Mouse (Mus musculus) macrophage (primary cell): ENCODE measurements around the gene Ddr1. TPM values are rescaled to one million over a fixed set of nuclear protein-coding genes. Genes with fewer than 3 reads are reported as not detected.
"Not testable (repeated sequence)": the region's sequence is repeated elsewhere in the genome, so short reads cannot be mapped to it uniquely, and the experiment has no call there.

Experiments used
- H3K27ac ChIP-seq: fragments of 350-480 bp; formaldehyde crosslinking; 2 replicates; pipeline ENCODE4 v1.9.0; 2021
- H3K36me3 ChIP-seq: fragments of 350-480 bp; formaldehyde crosslinking; 2 replicates; pipeline ENCODE4 v1.9.0; 2021; ENCODE audit errors: inconsistent target
- H3K4me3 ChIP-seq: fragments of 350-480 bp; formaldehyde crosslinking; 2 replicates; pipeline ENCODE4 v1.9.0; 2021; ENCODE audit errors: inconsistent target
- H3K79me2 ChIP-seq: fragments of 350-480 bp; formaldehyde crosslinking; 2 replicates; pipeline ENCODE4 v1.9.0; 2021; ENCODE audit errors: inconsistent target
- WGBS: methylation state at CpG from one replicate; pipeline ENCODE4 v1.1.7; 2026; ENCODE audit warnings: inconsistent platforms; ENCODE audit not compliant: missing documents; 5-methylcytosine and 5-hydroxymethylcytosine counted together
- polyA plus RNA-seq: library from polyadenylated mRNA; stranded (reverse); fragments of 250-400 nt; gene quantifications from 3 replicates; pipeline ENCODE4 v1.2.4, GENCODE M21; 2018; ENCODE audit warnings: inconsistent platforms

Gene Ddr1
- polyA plus RNA-seq, 1 experiment from 2014 or later, result 0.27 TPM

DNA sequence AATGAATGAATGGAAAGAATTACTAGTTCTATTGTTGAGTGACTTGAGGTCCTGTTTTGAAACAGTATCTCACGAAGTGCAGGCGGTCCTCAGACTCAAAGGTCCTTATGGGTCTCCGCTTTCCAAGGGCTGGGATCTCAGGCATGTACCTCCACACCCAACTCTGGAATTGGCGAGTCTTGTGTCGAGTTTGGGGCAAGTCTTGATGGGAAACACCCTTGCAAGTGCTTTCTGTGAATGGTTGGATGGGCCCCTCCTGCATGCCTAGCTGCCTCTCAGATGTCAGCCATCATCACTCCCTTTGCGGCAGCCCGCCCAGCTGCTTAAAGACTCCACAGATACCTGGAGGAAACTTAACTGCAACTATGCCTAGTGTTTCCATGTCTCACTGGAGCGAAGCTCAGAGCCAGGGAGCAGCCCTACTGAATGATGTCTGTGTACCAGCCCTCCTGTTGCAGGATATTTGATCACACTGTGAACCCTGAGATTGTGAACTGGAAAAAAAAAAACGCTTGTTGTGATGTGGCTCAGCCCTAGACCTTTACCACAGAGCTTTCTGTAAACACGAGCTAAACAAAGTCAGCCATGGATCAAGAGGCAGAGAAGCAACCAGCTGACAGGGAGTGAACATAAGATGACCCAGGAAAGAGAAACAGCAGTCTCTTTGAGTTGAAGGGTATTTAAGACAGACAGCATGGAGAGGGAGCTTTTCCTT, 27.2 kb upstream of the Ddr1 start:
- Histone ChIP-seq H3K79me2 (no peaks in the 10 kb centered on the region), H3K36me3 (no peaks in the 10 kb centered on the region), H3K4me3 (no peak overlapping the region), H3K27ac (no peak overlapping the region)
- WGBS, result 86% methylated on average over 10 of the region's 10 CpGs

DNA sequence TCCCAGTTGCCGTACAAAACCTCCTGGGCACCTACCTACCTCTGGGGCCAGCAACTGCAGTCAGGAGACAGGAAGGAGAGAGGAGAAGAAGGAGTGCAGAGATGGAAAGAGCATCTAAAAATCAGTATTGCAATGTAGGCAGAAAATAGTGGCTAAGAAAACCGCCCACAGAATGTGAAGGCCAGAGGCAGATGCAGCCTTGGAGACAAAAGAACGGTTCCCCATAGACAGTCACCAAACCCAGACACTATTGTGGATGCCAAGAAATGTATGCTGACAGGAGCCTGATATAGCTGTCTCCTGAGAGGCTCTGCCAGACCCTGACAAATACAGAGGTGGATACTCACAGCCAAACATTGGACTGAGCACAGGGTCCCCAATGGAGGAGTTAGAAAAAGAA, 25.7 kb upstream of the Ddr1 start:
- not testable (repeated sequence) for H3K4me3 ChIP-seq, H3K79me2 ChIP-seq, H3K36me3 ChIP-seq, H3K27ac ChIP-seq
- 90% methylated on average over 3 of the region's 3 CpGs for WGBS

DNA sequence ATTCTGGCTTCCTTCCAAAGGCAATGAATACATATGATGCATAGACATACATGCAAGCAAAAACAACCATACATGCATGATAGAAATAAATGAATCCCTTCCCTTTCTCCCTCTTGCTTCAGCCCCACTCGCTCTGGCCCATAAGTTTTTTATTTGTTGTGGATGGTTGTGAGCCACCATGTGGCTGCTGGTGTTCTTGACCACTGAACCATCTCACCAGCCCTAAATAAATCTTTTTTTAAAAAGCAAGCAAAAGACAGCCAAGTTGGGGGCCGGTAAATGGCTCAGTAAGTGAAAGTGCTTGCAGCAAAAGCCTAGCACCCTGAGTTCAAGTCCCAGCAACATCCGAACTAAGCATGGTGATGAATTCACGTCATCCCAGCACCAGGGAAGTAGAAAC, 24.4 kb upstream of the Ddr1 start:
- H3K36me3 ChIP-seq, result no peaks in the 10 kb centered on the region
- H3K4me3 ChIP-seq, result no peak overlapping the region
- 80% methylated on average over 4 of the region's 4 CpGs for WGBS
- H3K27ac ChIP-seq, result no peak overlapping the region
- H3K79me2 ChIP-seq, result no peaks in the 10 kb centered on the region

- Histone ChIP-seq H3K36me3 (no peaks in the 10 kb centered on the region), H3K27ac (no peak overlapping the region), H3K4me3 (no peak overlapping the region), H3K79me2 (no peaks in the 10 kb centered on the region)
- 94% methylated on average over 10 of the region's 10 CpGs for WGBS
Observed at GRCm38 (mm10) chr17:35727471-35728205, 23.2 kb upstream of the Ddr1 start.

DNA sequence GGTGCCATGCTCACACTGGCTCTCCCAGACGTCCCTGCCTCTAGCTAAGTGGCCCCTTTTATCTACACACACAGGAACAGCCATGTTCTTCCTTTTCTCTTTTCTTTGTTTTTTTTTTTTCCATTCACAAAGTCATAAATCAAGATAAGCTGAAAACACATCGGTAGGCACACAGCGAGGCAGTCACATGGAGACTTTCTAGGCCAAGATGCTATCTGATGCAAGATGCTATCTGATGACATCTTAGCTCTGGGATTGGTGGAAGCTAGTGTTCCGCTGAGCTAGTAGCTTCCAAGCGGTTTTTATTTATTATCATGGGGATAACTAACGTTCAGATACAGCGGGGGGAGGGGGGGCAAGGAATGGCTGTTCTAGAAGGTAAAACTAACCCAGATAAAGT, 22.6 kb upstream of the Ddr1 start:
- Histone ChIP-seq H3K36me3 (no peaks in the 10 kb centered on the region), H3K4me3 (no peak overlapping the region)
- 61% methylated on average over 7 of the region's 7 CpGs for WGBS

GRCm38 (mm10) chr17:35725286-35726232, 21.1 kb upstream of the Ddr1 start:
- Histone ChIP-seq H3K79me2 (no peaks in the 10 kb centered on the region), H3K36me3 (no peaks in the 10 kb centered on the region), H3K27ac (no peak overlapping the region), H3K4me3 (no peak overlapping the region)
- 31% methylated on average over 21 of the region's 21 CpGs for WGBS

More for the DNA sequence above, 22.6 kb upstream of the Ddr1 start:
- no peak overlapping the region for H3K27ac ChIP-seq
- no peaks in the 10 kb centered on the region for H3K79me2 ChIP-seq

DNA sequence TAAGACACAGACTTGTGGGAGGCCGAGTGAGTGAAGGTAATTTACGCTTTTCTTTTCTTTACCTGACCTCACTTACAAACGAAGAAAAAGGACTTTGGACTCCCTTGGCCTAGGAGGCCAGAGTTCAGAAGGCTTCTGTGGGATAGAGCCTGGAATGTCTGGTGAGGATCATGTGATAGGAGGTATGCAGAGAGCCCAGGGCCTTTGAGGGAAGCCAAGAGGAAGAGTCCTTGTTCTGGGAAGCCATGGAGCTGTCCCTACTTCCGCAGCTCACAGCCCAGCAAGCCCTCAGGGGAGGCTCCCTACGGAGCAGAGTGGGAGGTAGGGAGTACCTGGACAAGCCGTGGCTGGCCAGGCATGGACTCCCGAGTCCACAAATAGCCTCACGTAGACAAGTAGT, 17.3 kb upstream of the Ddr1 start:
- 81% methylated on average over 8 of the region's 8 CpGs for WGBS
- Histone ChIP-seq H3K27ac (no peak overlapping the region), H3K79me2 (no peaks in the 10 kb centered on the region), H3K36me3 (no peaks in the 10 kb centered on the region), H3K4me3 (no peak overlapping the region)

- H3K79me2 ChIP-seq, result no peaks in the 10 kb centered on the region
- no peaks in the 10 kb centered on the region for H3K36me3 ChIP-seq
- H3K27ac ChIP-seq, result no peak overlapping the region
- no peak overlapping the region for H3K4me3 ChIP-seq
- WGBS, result 62% methylated on average over 9 of the region's 11 CpGs
Observed at GRCm38 (mm10) chr17:35720340-35720727, 15.9 kb upstream of the Ddr1 start.

DNA sequence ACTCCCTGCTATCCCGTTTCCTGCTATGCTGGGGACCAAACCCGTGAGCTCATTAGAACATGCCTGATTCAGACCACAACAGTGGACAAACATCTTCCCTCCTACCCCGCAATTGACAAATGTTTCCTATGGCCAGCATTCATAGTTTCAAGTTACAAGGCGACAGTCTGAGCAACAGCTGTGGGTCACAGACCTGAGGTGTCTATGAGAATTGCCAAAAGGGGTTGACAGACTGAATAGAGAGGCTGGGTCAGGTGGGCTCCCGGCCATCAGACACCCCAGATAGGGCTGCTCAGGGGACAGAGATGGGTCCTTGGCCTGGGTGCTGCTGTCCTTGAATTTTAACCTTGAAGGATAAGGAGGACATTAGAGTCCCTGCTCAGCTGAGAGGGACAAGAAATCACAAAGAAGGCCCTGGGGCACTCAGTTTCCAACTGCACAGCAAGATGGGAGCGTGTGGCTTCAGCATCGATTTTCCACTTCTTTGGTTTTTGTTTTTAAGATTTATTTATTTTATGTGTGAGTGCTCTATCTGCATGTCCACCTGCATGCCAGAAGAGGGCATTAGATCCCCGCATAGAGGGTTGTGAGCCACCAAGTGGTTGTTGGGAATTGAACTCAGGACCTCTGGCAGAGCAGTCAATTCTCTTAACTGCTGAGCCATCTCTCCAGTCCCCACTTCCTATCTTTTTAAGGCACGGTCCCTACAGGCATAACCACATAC, 15.4 kb upstream of the Ddr1 start:
- Histone ChIP-seq H3K4me3 (no peak overlapping the region), H3K79me2 (no peaks in the 10 kb centered on the region), H3K36me3 (no peaks in the 10 kb centered on the region), H3K27ac (no peak overlapping the region)
- 70% methylated on average over 9 of the region's 9 CpGs for WGBS

- Histone ChIP-seq H3K4me3 (no peak overlapping the region), H3K27ac (no peak overlapping the region), H3K79me2 (no peaks in the 10 kb centered on the region), H3K36me3 (no peaks in the 10 kb centered on the region)
- WGBS, result 98% methylated on average over 6 of the region's 6 CpGs
Observed at GRCm38 (mm10) chr17:35717080-35717479, 12.7 kb upstream of the Ddr1 start.

GRCm38 (mm10) chr17:35716114-35716513, 11.7 kb upstream of the Ddr1 start:
- H3K79me2 ChIP-seq, result no peaks in the 10 kb centered on the region
- WGBS, result 82% methylated on average over 3 of the region's 3 CpGs
- H3K4me3 ChIP-seq, result no peak overlapping the region
- H3K36me3 ChIP-seq, result no peaks in the 10 kb centered on the region
- H3K27ac ChIP-seq, result no peak overlapping the region

- no peak overlapping the region for H3K27ac ChIP-seq
- 80% methylated on average over 8 of the region's 8 CpGs for WGBS
- H3K36me3 ChIP-seq, result no peaks in the 10 kb centered on the region
- H3K4me3 ChIP-seq, result no peak overlapping the region
- no peaks in the 10 kb centered on the region for H3K79me2 ChIP-seq
Observed at GRCm38 (mm10) chr17:35710705-35711347, 6.4 kb upstream of the Ddr1 start.

DNA sequence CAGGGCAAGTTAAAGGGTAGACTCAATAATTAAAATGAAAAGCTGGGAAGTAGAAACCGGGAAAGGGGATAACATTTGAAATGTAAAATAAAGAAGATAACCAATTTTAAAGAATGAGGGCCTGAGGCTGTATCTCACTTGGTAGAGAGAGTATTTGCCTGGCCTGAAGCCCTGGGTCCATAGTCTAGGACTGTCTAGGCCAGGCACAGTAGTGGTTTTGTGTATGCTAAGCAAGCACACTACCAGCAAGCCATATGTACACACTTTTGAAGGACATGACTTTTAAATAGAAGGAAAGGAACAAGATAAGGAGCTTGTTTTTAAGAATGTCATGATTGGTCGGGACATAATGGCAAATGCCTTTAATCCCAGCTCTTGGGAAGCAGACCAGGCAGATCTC, 4.2 kb upstream of the Ddr1 start:
- no peaks in the 10 kb centered on the region for H3K79me2 ChIP-seq
- no peak overlapping the region for H3K27ac ChIP-seq
- H3K36me3 ChIP-seq, result no peaks in the 10 kb centered on the region
- no peak overlapping the region for H3K4me3 ChIP-seq
- WGBS, result 88% methylated on average over 2 of the region's 2 CpGs

- H3K36me3 ChIP-seq, result no peaks in the 10 kb centered on the region
- 61% methylated on average over 7 of the region's 7 CpGs for WGBS
Observed at GRCm38 (mm10) chr17:35707929-35708328, 3.5 kb upstream of the Ddr1 start.

More at GRCm38 (mm10) chr17:35707929-35708328, 3.5 kb upstream of the Ddr1 start:
- Histone ChIP-seq H3K27ac (no peak overlapping the region), H3K79me2 (no peaks in the 10 kb centered on the region), H3K4me3 (no peak overlapping the region)
